Mouse (Mus musculus): ENCODE results near the gene Ssh3.

GRCm38 (mm10) chr19:4270187-4270586 is 1.2 kb upstream of the Ssh3 start:
- TF ChIP-seq POLR2A (IDR thresholded peaks at IDR 0.05; ENCODE audit: extremely low read depth, insufficient read depth, low read length) (no peak), CTCF (IDR thresholded peaks at IDR 0.05; ENCODE audit: extremely low read depth, insufficient read depth, low read length) (no peak)

All from cortical plate, adult 2 months (tissue).